Mouse (Mus musculus) CH12.LX (cell line): ENCODE measurements around the gene Nkx2-1.

Experiments
- CTCF ChIP-seq, 2 experiments: IDR thresholded peaks in 1 of 2; conservative IDR thresholded peaks in 1 of 2; 2 replicates each; pipeline ENCODE4 v1.5.1; 2011 to 2012; ENCODE audit warnings: low read depth in 2 of 2, low read length in 2 of 2, improper control_type of control experiment in 1 of 2, inconsistent platforms in 1 of 2, mild to moderate bottlenecking in 1 of 2, moderate library complexity in 1 of 2
- HCFC1 ChIP-seq: IDR thresholded peaks from 2 replicates; pipeline ENCODE4 v1.6.1; 2012; ENCODE audit warnings: low read depth, mild to moderate bottlenecking, inconsistent platforms, low read length, improper control_type of control experiment
- ZMIZ1 ChIP-seq: IDR thresholded peaks from 2 replicates; pipeline ENCODE4 v1.6.1; 2012; ENCODE audit warnings: low read depth, mild to moderate bottlenecking, inconsistent platforms, low read length, improper control_type of control experiment

GRCm38 (mm10) chr12:56540591-56540990, 3.9 kb upstream of the Nkx2-1 start:
- no peak for TF ChIP-seq CTCF (conservative IDR thresholded peaks at IDR 0.05 in 1 of 2, IDR thresholded peaks at IDR 0.05 in 1 of 2; ENCODE audit: low read depth in 2 of 2, low read length in 2 of 2)
- no peak for TF ChIP-seq ZMIZ1
- no peak for TF ChIP-seq HCFC1
